Mouse (Mus musculus) lung, adult 2 months (tissue): ENCODE results near the gene Abcd4. TPM values are rescaled to one million over a fixed set of nuclear protein-coding genes. Genes with fewer than 3 reads are reported as not detected.

ENCODE experiments used
- DNase-seq: peaks from one replicate; pipeline ENCODE4 v3.0.0; 2022
- H3K4me1 ChIP-seq: fragments of 200-500 bp; 2 replicates; pipeline ENCODE4 v1.6.1; 2011; ENCODE audit warnings: low read length; ENCODE audit not compliant: control insufficient read depth, insufficient read depth
- H3K4me3 ChIP-seq: fragments of 200-500 bp; replicated peaks from 2 replicates; pipeline ENCODE3; 2011; ENCODE audit warnings: low read depth, mild to moderate bottlenecking, control low read depth, low read length; ENCODE audit errors: extremely low read depth
- CTCF ChIP-seq: fragments of 200-500 bp; IDR thresholded peaks from 2 replicates; pipeline ENCODE4 v1.5.1; 2011; ENCODE audit warnings: mild to moderate bottlenecking, low read length, control low read depth; ENCODE audit not compliant: insufficient read depth
- POLR2A ChIP-seq: fragments of 200-500 bp; IDR thresholded peaks from 2 replicates; pipeline ENCODE4 v1.6.1; 2011; ENCODE audit warnings: low read depth, mild to moderate bottlenecking, control low read depth, low read length, borderline replicate concordance; ENCODE audit errors: extremely low read depth
- whole genome bisulfite sequencing: fragments of 180-500 bp; shearing (Covaris S2); methylation state at CpG from one replicate; pipeline ENCODE4 v1.1.7; 2018; 5-methylcytosine and 5-hydroxymethylcytosine counted together
- polyA plus RNA-seq: library from polyadenylated mRNA; depleted of rRNA; stranded (reverse); fragments of >200 nt; gene quantifications from 2 replicates; pipeline ENCODE4 v1.2.3, GENCODE M21; 2012; rRNA removed

Abcd4 gene
- polyA plus RNA-seq, 1 experiment, result 26.4 TPM

GRCm38 (mm10) chr12:84571466-84572340 lies 45.5 kb downstream of the Abcd4 start:
- H3K4me1 ChIP-seq, result no peaks in the 10 kb centered on the region
- peak; percentile 23 for DNase-seq
- 3% methylated on average over 43 of the region's 43 CpGs for WGBS
- H3K4me3 ChIP-seq, result no peak overlapping the region
- TF ChIP-seq CTCF (no peak), POLR2A (no peak)

GRCm38 (mm10) chr12:84570694-84571415 lies 46.4 kb downstream of the Abcd4 start:
- peak; percentile 8 for DNase-seq
- WGBS, result 6% methylated on average over 34 of the region's 34 CpGs
- Histone ChIP-seq H3K4me3 (no peak overlapping the region), H3K4me1 (no peaks in the 10 kb centered on the region)
- no peak for TF ChIP-seq CTCF
- TF ChIP-seq POLR2A, result no peak

- no peak for DNase-seq
- WGBS, result 3% methylated on average over 40 of the region's 40 CpGs
- H3K4me3 ChIP-seq, result no peak overlapping the region
- TF ChIP-seq CTCF, result no peak
- TF ChIP-seq POLR2A, result no peak
- H3K4me1 ChIP-seq, result no peaks in the 10 kb centered on the region
Measured at GRCm38 (mm10) chr12:84569976-84570693, 47.1 kb downstream of the Abcd4 start.

- 10% methylated on average over 25 of the region's 25 CpGs for WGBS
- DNase-seq, result no peak
- TF ChIP-seq POLR2A (no peak), CTCF (no peak)
- H3K4me3 ChIP-seq, result no peak within 1 kb of the TSS
- H3K4me1 ChIP-seq, result no peaks in the 10 kb centered on the region
Measured at GRCm38 (mm10) chr12:84569336-84569970, 47.8 kb downstream of the Abcd4 start, which contains the start of gene Vsx2. Gene Vsx2, plus strand, starts transcription at chr12:84569762.

- WGBS, result 58% methylated on average over 6 of the region's 6 CpGs
- DNase-seq, result no peak
- Histone ChIP-seq H3K4me3 (no peak overlapping the region), H3K4me1 (no peaks in the 10 kb centered on the region)
- TF ChIP-seq POLR2A, result no peak
- TF ChIP-seq CTCF, result no peak
Measured at GRCm38 (mm10) chr12:84567576-84567975, 49.6 kb downstream of the Abcd4 start.

GRCm38 (mm10) chr12:84562558-84562957 lies 54.7 kb downstream of the Abcd4 start:
- DNase-seq, result no peak
- Histone ChIP-seq H3K4me1 (no peaks in the 10 kb centered on the region), H3K4me3 (no peak overlapping the region)
- 55% methylated on average over 4 of the region's 4 CpGs for WGBS
- TF ChIP-seq CTCF, result no peak
- no peak for TF ChIP-seq POLR2A

GRCm38 (mm10) chr12:84555218-84555617 lies 62.0 kb downstream of the Abcd4 start:
- no peak for TF ChIP-seq CTCF
- TF ChIP-seq POLR2A, result no peak
- whole genome bisulfite sequencing, result 61% methylated on average over 8 of the region's 8 CpGs
- Histone ChIP-seq H3K4me1 (no peaks in the 10 kb centered on the region), H3K4me3 (no peak overlapping the region)
- DNase-seq, result no peak

Other genes starting within 250 kb of the Abcd4 start
- gene Entpd5, start 208.4 kb downstream of the Abcd4 start, polyA plus RNA-seq, result 5.5 and 11.5 TPM in 2 replicates
- 0.54 and 0.73 TPM in 2 replicates for gene Bbof1, start 208.3 kb downstream of the Abcd4 start, polyA plus RNA-seq
- gene Rnf113a2, start 200.2 kb downstream of the Abcd4 start, polyA plus RNA-seq, result 3.8 and 5.4 TPM in 2 replicates
- 18.4 and 27.3 TPM in 2 replicates for gene Aldh6a1, start 166.4 kb downstream of the Abcd4 start, polyA plus RNA-seq
- 11.4 and 14.1 TPM in 2 replicates for gene Lin52, start 166.0 kb downstream of the Abcd4 start, polyA plus RNA-seq
- gene Vsx2, start 47.7 kb downstream of the Abcd4 start, polyA plus RNA-seq, result not detected in 2 replicates
- not detected in 2 replicates for gene Vrtn, start 23.6 kb upstream of the Abcd4 start, polyA plus RNA-seq
- gene Syndig1l, start 81.4 kb upstream of the Abcd4 start, polyA plus RNA-seq, result 0.07 TPM in 1 of 2 replicates, not detected in the other
- gene Npc2, start 155.7 kb upstream of the Abcd4 start, polyA plus RNA-seq, result 572 and 1,005 TPM in 2 replicates
- 28.0 and 34.2 TPM in 2 replicates for gene Isca2, start 155.8 kb upstream of the Abcd4 start, polyA plus RNA-seq